Mouse (Mus musculus): ENCODE measurements around the gene Mcf2l. TPM values are rescaled to one million over a fixed set of nuclear protein-coding genes. Genes with fewer than 3 reads are reported as not detected.
A peak's percentile ranks its signal among the peaks of the same experiment; 100 is the strongest.

The Mcf2l gene
- total and polyA plus RNA-seq, 3 experiments = 0.49 TPM; not detected in 2

- Histone ChIP-seq H3K4me3 (ENCODE audit: low read depth, low read length) (no peak overlapping the region), H3K27me3 (ENCODE audit: insufficient read depth, low read length) (peaks cover 21% of the 10 kb centered on the region), H3K36me3 (replicated peaks) (no peaks in the 10 kb centered on the region), H3K4me1 (ENCODE audit: insufficient read depth, low read depth, low read length) (no peaks in the 10 kb centered on the region), H3K9me3 (replicated peaks) (no peaks in the 10 kb centered on the region)
- ATAC-seq (ENCODE audit: extremely low read depth, insufficient number of reproducible peaks, low FRiP score, poor library complexity, severe bottlenecking) (no peak), DNase-seq (ENCODE audit: low spot score) (no peak)
- TF ChIP-seq TAL1 (conservative IDR thresholded peaks at IDR 0.05; ENCODE audit: low read depth, low read length) (no peak), POLR2AphosphoS5 (IDR thresholded peaks at IDR 0.05; ENCODE audit: insufficient replicate concordance, low read depth, low read length) (no peak), GATA1 (IDR thresholded peaks at IDR 0.05; ENCODE audit: borderline replicate concordance, low read length) (no peak), CTCF (IDR thresholded peaks at IDR 0.05; ENCODE audit: low read depth, low read length) (no peak), GATA2 (IDR thresholded peaks at IDR 0.05; ENCODE audit: borderline replicate concordance, low read depth, low read length) (no peak)
These were observed 19.4 kb downstream of the Mcf2l start for GRCm38 (mm10) chr8:12892882-12893446.

DNA sequence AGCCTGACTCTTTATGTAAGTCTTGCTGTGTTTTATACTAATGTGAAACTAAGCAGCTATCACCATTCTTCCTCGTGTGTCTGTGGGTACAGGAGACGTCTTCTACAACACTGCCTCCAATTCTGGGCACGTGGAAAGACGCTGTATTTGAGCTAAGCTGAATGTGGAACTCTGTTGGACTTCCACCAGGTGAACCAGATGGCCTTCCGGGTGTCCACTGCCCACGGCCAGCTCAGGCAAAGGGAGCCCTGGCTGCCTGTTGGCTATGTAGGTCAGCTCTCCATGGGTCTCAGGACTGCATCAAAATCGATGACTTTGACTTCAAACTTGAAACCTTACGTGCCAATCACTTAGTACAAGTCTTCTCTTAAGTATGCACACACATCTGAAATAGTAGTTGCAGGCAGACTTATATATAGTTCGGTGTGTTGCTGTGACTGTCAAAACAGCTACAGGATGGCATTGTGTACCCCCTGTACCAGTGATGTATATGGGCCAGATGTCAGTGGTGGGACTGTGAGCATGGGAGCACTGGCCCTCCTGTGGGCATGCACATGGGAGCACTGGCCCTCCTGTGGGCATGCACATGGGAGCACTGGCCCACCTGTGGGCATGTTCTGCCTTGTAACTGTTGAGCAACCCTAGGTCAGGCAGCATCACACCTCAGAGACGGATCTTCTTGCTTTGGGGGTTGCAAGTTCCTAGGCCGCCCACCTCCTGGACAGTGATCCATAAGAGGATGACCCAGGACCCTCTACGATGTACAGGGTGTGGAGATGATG lies 20.4 kb downstream of the Mcf2l start:
- H3K27me3 ChIP-seq (ENCODE audit: insufficient read depth, low read length) = peaks cover 21% of the 10 kb centered on the region

GRCm38 (mm10) chr8:12894783-12895534 lies 21.4 kb downstream of the Mcf2l start:
- Histone ChIP-seq H3K27me3 (ENCODE audit: insufficient read depth, low read length) (peaks cover 20% of the 10 kb centered on the region), H3K4me3 (ENCODE audit: low read depth, low read length) (no peak overlapping the region), H3K36me3 (replicated peaks) (no peaks in the 10 kb centered on the region), H3K9me3 (replicated peaks) (no peaks in the 10 kb centered on the region), H3K4me1 (ENCODE audit: insufficient read depth, low read depth, low read length) (no peaks in the 10 kb centered on the region)
- DNase-seq (ENCODE audit: low spot score) (no peak), ATAC-seq (ENCODE audit: extremely low read depth, insufficient number of reproducible peaks, low FRiP score, poor library complexity, severe bottlenecking) (no peak)
- no peak for TF ChIP-seq CTCF (IDR thresholded peaks at IDR 0.05; ENCODE audit: low read depth, low read length)
- no peak for TF ChIP-seq GATA1 (IDR thresholded peaks at IDR 0.05; ENCODE audit: borderline replicate concordance, low read length)
- no peak for TF ChIP-seq TAL1 (conservative IDR thresholded peaks at IDR 0.05; ENCODE audit: low read depth, low read length)
- no peak for TF ChIP-seq POLR2AphosphoS5 (IDR thresholded peaks at IDR 0.05; ENCODE audit: insufficient replicate concordance, low read depth, low read length)
- TF ChIP-seq GATA2 (IDR thresholded peaks at IDR 0.05; ENCODE audit: borderline replicate concordance, low read depth, low read length) = no peak

More for the DNA sequence above, 20.4 kb downstream of the Mcf2l start:
- TF ChIP-seq TAL1 (conservative IDR thresholded peaks at IDR 0.05; ENCODE audit: low read depth, low read length) (no peak), GATA2 (IDR thresholded peaks at IDR 0.05; ENCODE audit: borderline replicate concordance, low read depth, low read length) (no peak), GATA1 (IDR thresholded peaks at IDR 0.05; ENCODE audit: borderline replicate concordance, low read length) (no peak), POLR2AphosphoS5 (IDR thresholded peaks at IDR 0.05; ENCODE audit: insufficient replicate concordance, low read depth, low read length) (no peak), CTCF (IDR thresholded peaks at IDR 0.05; ENCODE audit: low read depth, low read length) (no peak)
- no peaks in the 10 kb centered on the region for H3K9me3 ChIP-seq (replicated peaks)
- no peaks in the 10 kb centered on the region for H3K4me1 ChIP-seq (ENCODE audit: insufficient read depth, low read depth, low read length)
- no peak for ATAC-seq (ENCODE audit: extremely low read depth, insufficient number of reproducible peaks, low FRiP score, poor library complexity, severe bottlenecking)
- DNase-seq (ENCODE audit: low spot score) = no peak
- no peaks in the 10 kb centered on the region for H3K36me3 ChIP-seq (replicated peaks)
- H3K4me3 ChIP-seq (ENCODE audit: low read depth, low read length) = peak overlapping the region; percentile 7; the same call in 1 of the 2 replicates

DNA sequence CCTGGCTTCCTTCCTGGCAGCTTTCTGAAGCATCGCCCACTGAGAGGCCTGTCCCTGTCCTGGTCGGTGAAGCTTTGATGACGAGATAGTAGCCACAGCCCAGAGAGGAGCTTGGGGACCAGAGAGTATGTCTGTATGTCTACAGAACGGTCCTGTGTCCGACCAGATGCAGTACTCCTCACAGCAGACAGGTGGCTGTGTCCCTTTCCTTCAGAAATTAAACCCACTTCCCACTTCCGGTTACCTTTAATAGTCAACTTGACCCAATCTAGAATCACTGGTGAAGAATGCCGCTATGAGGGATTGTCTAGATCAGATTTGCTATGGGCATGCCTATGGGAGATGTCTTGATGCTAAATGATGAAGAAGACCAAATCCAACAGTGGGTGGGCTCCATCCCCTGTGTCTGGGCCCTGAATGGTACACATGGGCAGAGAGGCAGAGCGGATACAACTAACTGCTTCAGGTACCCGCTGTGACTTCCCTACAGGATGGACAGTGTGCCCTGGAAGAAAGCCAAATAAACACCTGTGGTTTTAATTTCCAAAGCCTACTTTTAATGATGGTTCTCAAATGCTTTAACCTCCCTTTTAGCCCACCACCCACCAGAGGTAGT lies 22.0 kb downstream of the Mcf2l start:
- no peak for DNase-seq (ENCODE audit: low spot score)

GRCm38 (mm10) chr8:12896494-12897373 lies 23.1 kb downstream of the Mcf2l start:
- DNase-seq (ENCODE audit: low spot score) (no peak), ATAC-seq (ENCODE audit: extremely low read depth, insufficient number of reproducible peaks, low FRiP score, poor library complexity, severe bottlenecking) (no peak)
- TF ChIP-seq CTCF (IDR thresholded peaks at IDR 0.05; ENCODE audit: low read depth, low read length) = peak; percentile 51
- TF ChIP-seq TAL1 (conservative IDR thresholded peaks at IDR 0.05; ENCODE audit: low read depth, low read length) = no peak
- H3K36me3 ChIP-seq (replicated peaks) = no peaks in the 10 kb centered on the region
- H3K9me3 ChIP-seq (replicated peaks) = no peaks in the 10 kb centered on the region
- H3K4me1 ChIP-seq (ENCODE audit: insufficient read depth, low read depth, low read length) = no peaks in the 10 kb centered on the region
- peaks cover 21% of the 10 kb centered on the region for H3K27me3 ChIP-seq (ENCODE audit: insufficient read depth, low read length)
- no peak overlapping the region for H3K4me3 ChIP-seq (ENCODE audit: low read depth, low read length)

More for the DNA sequence above, 22.0 kb downstream of the Mcf2l start:
- H3K9me3 ChIP-seq (replicated peaks) = no peaks in the 10 kb centered on the region
- H3K4me1 ChIP-seq (ENCODE audit: insufficient read depth, low read depth, low read length) = no peaks in the 10 kb centered on the region
- no peaks in the 10 kb centered on the region for H3K36me3 ChIP-seq (replicated peaks)
- H3K4me3 ChIP-seq (ENCODE audit: low read depth, low read length) = no peak overlapping the region
- peaks cover 19% of the 10 kb centered on the region for H3K27me3 ChIP-seq (ENCODE audit: insufficient read depth, low read length)
- no peak for TF ChIP-seq GATA2 (IDR thresholded peaks at IDR 0.05; ENCODE audit: borderline replicate concordance, low read depth, low read length)
- TF ChIP-seq GATA1 (IDR thresholded peaks at IDR 0.05; ENCODE audit: borderline replicate concordance, low read length) = no peak
- no peak; the same call in 1 of the 2 replicates for ATAC-seq (ENCODE audit: extremely low read depth, insufficient number of reproducible peaks, low FRiP score, poor library complexity, severe bottlenecking)

Data from G1E (cell line).